Mouse (Mus musculus) thymus, postnatal 4 days (tissue): ENCODE data around the gene Rbm20.
A peak's percentile ranks its signal among the peaks of the same experiment; 100 is the strongest.
"Not testable (repeated sequence)": the region's sequence is repeated elsewhere in the genome, so short reads cannot be mapped to it uniquely, and the experiment has no call there.

Experiments used
- DNase-seq: peaks from one replicate; pipeline ENCODE4 v3.0.0; 2021

The Rbm20 gene

DNA sequence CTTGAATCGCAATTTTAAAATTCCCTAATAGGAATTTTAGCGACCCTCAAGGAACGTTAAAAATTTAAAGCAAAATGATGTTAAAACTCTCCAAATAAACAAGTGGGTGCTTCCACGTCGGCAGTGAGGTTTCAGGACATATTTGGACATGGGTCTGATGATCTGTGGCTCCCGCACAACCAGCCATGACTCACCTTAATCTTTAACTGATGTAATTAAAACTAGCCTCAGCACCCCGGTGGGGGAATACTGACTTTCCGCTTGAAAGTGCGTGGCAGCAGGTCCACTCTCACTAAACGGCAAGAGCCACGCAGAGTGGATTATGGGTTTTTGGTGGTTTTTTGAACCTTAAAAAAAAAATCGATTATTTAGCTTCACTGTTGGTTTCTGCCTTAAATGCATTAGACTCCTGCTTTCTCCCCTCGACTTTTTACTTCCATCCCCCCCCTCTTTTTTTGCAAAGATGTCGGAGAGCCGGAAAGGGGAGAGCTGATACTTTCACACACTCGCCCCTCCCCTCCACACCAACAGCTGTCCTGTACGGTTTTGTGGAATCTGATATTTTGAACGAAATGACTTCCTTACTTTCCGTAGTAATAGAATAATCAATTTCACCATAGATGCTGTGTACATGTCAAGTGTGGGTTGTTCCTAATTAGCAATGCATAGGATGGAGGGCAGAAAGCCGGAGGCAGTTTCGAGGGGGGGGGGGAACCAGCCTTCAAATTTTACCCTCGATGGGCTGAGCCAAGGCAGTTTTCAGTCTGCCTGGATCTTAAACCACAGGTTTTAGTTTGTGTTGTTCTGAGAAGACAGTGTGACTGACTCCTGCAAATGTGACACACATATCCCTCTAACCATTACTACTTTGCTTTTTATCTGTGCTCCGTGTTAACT lies 117.1 kb downstream of the Rbm20 start:
- DNase-seq, result no peak

DNA sequence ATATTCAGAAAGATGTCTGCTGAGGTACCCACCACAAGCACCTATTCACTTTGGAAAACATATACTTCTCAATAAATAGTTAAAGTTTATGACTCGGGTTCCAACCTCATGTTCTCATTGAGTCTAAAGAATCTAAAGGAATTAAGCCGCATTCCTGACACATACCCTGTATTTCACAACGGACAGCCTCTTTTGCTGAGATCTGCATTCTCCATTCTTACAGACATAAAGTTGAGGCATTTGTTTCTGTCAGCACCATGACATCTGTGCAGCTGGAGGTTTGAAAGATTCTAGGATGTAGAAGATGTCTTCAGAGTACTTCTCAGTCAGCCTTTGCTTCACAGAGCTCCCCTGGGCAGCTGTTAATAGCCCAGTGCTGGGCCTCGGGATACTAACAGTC lies 117.9 kb downstream of the Rbm20 start:
- DNase-seq, result no peak

DNA sequence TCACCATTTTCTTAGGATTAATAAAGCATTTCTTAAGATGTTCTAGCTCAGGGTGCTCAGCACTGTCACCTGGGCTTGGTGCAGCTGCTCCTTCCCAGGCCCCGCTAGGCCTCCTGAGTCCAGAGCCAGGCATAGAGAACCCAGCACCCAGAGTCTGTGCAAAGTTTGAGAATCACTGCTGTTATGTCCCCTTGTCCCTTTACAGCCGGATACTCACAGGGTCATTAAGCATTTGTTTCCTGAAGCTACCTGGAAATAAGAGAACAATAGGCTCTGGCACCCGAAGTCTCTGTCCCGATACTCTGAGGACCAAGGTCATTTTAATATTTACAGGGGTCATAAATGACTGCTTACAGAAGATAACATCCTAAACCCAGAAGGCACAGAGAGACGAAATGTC lies 118.9 kb downstream of the Rbm20 start:
- no peak for DNase-seq

DNA sequence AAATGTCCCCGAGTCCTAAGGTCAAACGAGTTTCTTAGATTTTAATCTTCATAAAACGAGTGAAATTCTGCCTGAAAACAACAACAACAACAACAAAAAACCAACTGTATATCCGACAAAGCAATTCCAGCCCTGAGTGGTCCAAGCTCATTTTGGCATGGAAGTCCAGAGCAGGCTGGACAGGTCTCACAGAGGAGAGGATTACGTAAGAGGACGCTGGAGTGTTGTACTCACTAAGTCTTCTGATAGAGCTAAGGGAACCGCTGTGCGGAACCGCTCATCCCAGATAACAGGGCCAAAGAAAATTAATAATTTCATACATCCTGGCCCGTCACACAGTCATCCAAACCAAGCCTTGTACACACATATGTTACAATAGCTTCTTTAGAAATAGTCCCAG lies 120.7 kb downstream of the Rbm20 start:
- no peak for DNase-seq

DNA sequence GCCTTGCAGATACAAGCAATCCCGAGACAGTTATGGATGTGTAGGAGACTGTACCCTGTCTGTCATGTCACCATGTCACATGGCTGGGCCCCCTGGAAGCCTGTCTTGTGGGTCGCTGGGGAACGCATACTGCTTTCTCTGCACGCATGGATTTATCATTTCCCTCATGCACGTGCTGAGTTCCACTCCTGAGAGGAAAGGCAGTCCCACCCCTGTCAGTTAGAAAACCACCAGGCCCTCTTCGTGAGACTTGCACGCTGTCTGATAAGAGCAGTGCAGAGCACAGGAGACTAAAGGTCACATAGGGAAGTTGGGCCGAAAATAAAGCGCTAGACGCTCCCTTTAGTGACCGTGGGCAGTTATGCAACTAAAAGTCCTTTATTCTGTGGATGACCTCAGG lies 122.8 kb downstream of the Rbm20 start:
- DNase-seq, result no peak

DNA sequence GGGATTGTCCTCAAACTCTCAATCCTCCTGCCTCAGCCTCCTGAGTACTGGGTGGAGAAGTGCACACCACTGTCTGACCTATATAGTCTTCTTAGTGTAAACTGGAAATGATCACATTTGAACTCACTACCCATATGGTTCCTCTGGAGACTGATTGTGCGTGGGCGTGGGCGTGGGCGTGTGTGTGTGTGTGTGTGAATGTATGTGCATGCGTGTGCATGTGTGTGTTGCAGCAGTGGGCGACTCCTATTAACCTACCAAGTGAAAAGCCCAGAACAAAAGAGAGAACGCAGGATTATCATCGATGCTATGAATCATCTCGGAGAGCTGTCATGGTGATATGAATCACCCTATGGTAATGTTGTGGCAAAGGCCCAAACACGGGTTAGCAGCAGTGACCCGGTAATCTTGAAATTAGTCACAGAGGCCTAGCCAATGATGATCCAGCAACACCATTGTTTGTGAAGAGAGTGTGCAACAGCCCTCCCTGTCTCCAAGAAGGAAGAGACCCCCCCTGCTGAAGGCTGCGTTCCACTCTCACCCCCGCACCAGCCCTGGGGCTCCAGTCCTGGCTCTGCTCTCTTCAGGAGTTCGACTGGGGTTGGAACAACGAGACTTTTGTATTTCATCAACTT lies 123.4 kb downstream of the Rbm20 start:
- no peak for DNase-seq

DNA sequence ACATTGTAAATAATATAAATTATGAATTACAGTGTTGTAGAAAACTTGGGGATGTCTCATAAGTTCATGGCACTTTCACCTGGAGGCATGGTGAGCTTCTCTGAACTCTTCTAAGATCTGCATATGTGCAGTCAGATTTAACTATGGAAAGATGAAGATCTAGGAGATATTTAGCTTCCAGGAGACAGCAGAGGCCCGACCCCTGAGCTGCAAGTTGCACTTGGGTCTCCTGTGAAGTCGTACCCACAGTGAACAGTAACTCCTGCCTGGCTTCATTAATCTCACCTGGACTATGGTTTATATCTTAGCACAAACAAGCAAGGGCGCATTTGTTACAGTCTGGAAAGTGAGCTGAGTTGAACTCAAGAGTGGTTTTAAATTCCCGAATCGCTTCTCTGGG lies 124.3 kb downstream of the Rbm20 start:
- no peak for DNase-seq

DNA sequence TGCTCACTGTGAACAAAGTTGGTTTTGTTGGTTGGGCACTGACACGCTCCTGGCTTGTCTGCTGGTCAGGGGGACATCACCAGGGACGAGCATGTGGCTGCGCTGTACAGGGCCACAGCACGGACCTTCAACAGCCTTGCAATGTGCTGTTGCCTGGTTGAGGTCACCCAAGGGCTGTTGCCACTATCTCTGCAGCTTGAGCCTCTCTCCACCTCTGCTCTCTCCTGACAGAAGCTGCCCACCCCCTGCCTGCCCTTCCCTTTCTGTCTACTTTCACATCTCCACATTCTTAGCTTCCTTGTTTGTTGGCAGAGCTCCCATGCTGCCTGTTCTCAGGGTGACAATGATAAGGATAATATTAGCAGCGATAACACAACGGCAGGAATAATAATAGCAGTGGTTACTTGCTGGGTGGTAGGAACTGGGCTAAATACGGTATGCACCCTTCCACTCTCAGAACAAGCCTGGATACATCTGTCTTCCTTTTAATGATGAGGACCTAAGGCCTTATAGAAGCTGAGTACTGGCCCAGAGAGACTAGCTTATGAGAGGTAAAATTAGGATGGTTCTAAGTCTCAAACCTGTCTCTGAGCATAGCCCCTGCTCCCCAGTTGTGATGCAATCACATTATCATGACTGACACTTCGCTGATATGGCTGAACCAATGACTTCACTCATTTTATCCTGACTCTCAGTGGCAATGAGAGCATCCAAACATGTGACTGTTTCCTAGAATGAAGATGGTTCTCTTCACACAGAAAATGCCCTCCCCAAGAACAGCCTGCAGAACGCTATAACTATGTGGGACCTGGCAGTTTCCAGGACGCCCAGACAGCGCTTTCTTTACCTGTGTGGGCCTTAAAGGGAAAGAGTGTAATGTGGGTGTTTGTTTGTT lies 124.9 kb downstream of the Rbm20 start:
- no peak for DNase-seq

DNA sequence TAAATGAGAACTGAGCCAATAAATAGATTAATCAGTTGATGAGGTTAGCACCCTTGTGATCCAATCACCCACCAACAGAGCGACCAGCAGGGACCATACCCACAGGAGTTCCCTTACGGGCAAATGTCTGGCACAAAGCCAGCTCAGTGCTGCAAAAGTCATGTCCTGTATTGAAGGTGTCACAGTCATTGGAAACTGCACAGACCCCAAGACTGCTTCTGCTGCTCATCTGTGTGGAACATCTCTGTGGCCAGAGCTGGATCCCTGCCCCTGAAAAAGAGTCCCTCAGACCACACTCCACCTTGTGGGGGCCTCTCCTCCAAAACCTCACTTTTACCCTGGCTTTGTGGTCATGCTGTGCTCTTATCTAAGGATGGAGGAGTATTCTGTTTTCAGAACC lies 126.8 kb downstream of the Rbm20 start:
- DNase-seq, result peak; percentile 35

DNA sequence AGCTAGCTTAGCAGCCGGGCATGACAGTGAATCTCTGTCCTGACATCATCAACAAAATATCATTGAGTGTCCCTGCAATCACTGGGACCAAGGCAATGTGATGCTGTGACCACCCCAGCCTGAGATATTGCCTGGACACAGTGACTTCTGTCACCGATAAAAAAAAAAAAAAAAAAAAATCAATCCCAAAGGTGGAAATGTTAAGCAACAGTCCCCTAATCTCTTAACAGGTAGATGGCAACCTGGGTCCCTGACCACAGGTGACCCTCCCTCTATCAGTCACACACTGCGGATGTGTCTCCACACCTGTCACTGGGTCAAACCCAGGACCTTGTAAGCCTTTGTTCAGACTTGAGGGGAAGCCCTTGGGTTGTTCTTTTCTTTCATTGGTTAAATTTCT lies 128.0 kb downstream of the Rbm20 start:
- DNase-seq, result no peak

DNA sequence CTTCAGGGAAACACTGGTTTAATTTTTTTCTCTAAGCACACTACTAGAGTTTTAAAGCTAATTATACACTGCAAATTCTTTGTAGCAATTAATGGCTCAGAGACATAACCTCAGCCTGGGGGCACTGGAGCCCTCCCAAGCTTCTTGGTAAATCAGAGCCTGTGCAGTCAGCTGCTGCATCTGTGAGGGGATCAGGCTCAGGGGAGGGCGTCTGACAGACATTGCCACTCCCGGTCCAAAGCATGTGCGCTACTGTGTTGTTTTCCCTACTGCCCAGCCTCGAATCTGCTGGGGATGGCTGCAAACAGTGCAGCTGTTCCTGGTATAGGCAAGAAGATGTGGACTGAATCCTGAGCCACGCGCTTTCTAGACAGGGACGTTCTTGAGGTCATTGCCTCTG lies 129.0 kb downstream of the Rbm20 start:
- no peak for DNase-seq

DNA sequence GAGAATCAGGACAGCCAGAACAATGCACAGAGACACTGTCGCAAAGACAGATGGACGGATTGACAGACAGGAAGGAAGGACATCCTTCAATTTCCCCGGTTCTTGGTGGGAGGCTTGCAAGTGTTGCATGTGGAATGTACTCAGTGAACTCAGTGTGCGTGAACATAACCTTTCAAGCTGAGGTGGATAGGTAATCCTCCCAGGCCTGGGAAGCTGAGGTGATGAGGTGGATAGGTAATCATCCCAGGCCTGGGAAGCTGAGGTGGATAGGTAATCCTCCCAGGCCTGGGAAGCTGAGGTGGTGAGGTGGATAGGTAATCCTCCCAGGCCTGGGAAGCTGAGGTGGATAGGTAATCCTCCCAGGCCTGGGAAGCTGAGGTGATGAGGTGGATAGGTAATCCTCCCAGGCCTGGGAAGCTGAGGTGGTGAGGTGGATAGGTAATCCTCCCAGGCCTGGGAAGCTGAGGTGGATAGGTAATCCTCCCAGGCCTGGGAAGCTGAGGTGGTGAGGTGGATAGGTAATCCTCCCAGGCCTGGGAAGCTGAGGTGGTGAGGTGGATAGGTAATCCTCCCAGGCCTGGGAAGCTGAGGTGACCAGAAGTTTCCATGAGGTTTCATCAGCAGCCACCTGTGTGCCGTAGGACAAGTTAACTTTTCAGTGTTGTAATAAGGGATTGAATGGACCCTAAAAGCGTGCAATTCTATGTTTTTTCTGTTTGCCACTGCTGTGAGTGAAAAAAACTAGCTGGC lies 129.6 kb downstream of the Rbm20 start:
- DNase-seq, result not testable (repeated sequence)

DNA sequence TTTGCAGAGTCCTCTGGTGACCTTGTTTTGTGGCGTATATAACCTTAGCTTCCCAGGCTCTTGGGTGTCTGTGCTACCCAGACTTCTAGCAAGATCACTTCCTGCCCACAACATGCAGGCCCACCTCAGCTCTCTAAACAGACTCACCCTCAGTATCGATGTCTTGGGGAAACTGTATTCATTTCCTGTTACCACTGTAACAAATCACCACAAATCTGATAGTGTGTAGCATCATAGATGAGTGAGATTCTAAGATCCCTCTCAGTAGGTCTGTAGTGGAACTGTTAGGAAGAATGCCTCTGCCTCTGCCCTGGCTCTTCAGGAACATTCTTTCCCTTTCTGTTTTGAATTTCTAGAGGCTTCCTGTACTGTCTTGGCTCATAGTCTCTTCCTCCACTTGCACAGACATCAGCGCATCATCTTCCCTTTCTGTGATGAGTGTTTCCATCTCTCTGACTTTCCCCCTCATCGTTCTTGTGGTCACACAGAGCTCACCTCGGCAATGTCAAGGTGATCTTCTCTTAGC lies 130.2 kb downstream of the Rbm20 start:
- DNase-seq, result peak; percentile 48

DNA sequence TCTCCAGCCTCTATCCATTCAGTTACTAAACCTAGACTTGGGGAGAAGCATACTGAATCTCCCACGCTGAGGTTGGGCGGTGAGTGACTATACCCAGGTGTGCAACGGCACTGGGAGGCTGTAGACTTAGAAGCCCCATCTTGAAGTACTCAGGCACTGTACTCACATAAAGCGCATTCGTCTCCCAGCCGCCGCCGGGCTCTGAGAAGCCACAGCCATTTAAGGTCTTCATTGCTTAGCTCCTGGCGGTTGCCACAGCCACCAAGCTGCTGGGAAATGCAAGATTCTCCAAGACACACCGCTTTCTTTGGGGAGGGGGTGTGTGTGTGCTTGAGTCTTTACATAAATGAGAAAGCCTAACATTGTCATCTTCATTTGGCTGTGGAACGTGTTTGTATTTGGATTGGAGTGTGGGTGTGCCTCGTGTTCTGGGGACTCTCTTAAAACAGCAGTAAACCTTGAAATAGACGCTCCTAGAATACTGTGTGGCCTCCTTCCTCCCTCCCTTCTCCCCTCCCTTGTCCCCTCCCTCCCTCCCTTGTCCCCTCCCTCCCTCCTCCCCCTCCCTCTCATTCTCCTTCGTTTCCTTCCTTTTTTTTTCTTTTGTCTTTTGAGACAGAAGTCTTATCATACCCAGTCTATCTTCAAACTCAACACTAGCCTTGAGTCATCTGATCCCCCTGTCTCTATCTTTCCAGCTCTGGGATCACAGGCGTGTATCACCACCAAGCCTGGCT lies 131.1 kb downstream of the Rbm20 start:
- DNase-seq, result peak; percentile 58

DNA sequence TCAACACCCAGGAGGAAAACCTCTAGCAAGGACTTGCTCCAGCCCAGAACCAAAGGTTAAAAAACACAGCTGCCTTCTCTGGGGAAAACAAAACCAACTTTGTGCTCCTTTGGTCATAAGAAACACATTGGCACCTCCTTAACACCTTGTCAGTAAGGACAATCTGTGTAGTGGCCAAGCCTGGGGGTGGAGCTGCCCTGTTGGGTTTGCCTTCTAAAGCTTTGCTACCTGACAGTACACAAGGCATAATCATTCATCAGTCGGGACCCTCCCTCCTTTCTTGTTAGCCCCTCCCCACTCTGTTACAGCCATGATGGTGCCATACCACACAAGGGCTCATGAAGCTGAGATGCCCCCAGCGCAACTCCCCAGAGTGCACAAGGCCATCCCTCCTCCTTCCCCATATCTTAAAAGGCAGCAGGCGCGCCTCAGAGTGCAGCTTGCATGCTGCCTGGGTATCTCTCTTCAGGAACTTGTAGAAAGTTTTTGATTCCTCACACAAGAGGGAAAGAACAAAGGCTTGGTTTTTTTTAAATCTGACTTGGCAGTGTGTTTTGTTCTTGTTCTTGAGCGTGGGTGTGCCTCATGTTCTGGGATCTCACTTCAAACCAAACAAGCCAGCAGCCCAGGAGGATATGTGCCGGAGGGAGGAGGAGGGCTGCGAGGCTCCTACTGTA lies 132.2 kb downstream of the Rbm20 start:
- peak; percentile 38 for DNase-seq

DNA sequence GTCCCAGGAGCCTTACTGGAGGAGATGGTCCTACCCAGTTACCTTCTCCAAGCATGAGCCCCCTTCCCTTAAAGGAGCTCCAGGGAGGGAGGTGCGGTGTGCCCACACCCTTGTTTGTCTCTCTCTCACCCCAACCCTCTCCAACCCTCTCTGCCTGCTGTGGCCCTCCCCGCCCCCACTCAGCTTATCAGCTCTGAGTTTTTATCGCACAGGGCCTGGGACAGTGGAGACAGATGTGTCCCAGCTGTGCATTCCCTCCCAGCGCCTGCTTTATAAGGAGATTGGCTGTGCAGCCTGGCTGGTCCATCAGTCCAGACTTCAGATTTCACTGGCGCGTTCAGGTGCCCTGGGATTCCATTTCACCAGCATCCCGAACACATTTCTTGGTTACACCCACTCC lies 132.9 kb downstream of the Rbm20 start:
- peak; percentile 46 for DNase-seq

DNA sequence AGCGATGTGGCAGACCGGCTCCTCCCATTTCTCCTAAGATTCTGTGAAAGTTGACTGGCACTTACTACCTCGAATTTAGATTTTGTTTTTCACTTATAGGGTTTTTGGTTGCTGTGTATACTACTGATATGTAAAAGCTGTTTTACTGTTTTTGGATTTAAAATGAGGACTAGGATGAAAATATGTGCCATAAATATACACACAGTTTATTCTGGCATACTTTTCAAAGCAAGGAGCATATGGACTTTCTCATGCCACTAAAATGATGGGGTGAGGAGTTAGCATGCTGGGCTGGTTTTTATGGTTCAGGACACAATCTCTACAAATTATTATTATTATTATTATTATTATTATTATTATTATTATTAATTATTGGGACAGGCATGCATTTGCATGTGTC lies 133.5 kb downstream of the Rbm20 start:
- DNase-seq, result no peak

DNA sequence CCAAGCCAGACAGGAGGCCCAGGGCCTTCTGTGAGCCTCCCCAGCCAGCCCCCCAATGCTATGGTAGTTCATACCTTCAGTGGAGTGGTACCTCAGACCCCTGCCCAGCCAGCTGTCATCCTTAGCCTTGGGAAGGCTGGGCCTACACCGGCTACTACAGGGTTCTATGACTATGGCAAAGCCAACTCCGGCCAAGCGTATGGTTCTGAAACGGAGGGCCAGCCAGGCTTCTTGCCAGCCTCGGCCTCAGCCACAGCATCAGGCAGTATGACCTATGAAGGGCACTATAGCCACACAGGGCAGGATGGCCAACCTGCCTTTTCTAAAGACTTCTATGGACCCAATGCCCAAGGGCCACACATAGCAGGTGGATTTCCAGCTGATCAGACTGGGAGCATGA lies 136.5 kb downstream of the Rbm20 start:
- DNase-seq, result no peak

DNA sequence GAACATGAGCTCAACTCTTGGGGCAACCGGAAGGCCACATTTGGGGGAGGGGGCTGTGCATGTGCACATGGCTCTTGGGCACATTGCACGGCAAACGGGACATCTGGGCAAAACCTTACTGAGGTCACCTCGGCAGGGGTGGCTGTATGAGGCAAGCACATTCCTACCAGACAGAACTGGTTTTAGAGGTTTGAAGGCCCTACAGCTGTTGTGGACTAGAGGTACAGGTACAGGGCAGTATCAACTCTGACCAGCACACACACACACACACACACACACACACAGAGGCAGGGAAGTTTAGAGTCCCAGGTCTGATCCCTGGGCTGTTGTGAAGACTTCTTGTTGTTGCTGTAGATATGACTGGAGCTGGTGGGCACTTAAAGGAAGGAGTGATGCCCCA lies 138.6 kb downstream of the Rbm20 start:
- DNase-seq, result no peak

DNA sequence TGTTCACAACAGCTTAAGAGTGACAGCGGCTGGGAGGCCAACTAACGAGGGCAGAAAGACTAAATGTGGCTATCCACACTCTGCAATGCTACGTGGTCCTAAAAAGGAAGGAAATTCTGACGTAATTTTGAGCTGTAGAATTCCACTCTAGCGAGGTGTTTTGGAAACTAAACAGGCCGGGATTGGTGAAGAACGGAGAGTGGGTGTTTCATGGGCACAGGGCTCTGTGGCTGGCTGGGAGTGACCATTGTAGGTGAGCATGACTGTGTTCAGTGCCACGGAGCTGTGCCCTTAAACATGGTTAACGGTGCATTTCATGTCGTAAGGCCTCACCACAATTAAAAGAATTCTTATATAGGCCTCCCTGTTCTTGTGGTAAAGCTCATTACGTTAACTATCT lies 139.1 kb downstream of the Rbm20 start:
- no peak for DNase-seq

DNA sequence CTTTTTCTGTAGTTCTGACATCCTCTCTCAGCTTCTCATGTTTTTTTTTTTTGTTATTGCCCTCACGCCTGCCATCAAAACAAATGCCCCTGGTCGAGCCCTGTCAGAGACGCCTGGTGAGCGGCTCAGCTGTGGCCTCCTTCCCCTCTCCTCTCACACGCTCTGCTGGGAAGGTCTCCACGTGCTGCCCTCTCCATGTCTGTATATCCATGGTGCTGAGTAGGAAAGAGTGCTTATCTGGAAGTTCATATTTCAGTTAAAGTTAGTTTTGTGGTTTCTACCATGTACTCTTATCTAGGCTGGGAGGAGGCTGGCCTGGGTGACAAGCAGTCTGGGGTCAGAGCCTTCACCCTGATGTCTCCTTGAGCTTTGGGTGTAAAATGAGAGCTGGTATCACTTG lies 142.2 kb downstream of the Rbm20 start:
- DNase-seq, result no peak
